Mouse (Mus musculus) liver, embryonic 15.5 days (tissue): ENCODE measurements at regions not wholly inside any gene's neighbourhood (a gene's known extent, or its start where the extent isn't known, plus 50 kb on each side); places are given as distances from the start of the nearest gene placed in this dataset.

ENCODE experiments used
- ATAC-seq: fragments of 200-750 bp; cut with Nextera tagmentation; 2 replicates; pipeline ENCODE4 v1.8.0; 2017; ENCODE audit warnings: moderate number of reproducible peaks, mild to moderate bottlenecking, moderate library complexity; ENCODE audit not compliant: insufficient read depth
- H3K27ac ChIP-seq: fragments of 300-500 bp; sonication (generic); replicated peaks from 2 replicates; pipeline ENCODE4 v1.5.1; 2015; ENCODE audit warnings: mild to moderate bottlenecking, inconsistent platforms
- H3K27me3 ChIP-seq: fragments of 300-500 bp; sonication (generic); 2 replicates; pipeline ENCODE4 v1.6.1; 2015; ENCODE audit warnings: mild to moderate bottlenecking, inconsistent platforms
- H3K36me3 ChIP-seq: fragments of 300-500 bp; sonication (generic); replicated peaks from 2 replicates; pipeline ENCODE4 v1.6.1; 2015; ENCODE audit warnings: moderate library complexity, mild to moderate bottlenecking, inconsistent platforms
- H3K4me1 ChIP-seq: fragments of 300-500 bp; sonication (generic); replicated peaks from 2 replicates; pipeline ENCODE4 v1.6.1; 2015; ENCODE audit warnings: inconsistent platforms
- H3K4me2 ChIP-seq: fragments of 300-500 bp; sonication (generic); 2 replicates; pipeline ENCODE4 v1.6.1; 2015; ENCODE audit warnings: moderate library complexity, mild to moderate bottlenecking, inconsistent platforms
- H3K4me3 ChIP-seq: fragments of 300-500 bp; sonication (generic); replicated peaks from 2 replicates; pipeline ENCODE4 v1.5.1; 2015; ENCODE audit warnings: mild to moderate bottlenecking, inconsistent platforms
- H3K9ac ChIP-seq: fragments of 300-500 bp; sonication (generic); 2 replicates; pipeline ENCODE4 v1.6.1; 2015; ENCODE audit warnings: moderate library complexity, mild to moderate bottlenecking, inconsistent platforms
- H3K9me3 ChIP-seq: fragments of 300-500 bp; sonication (generic); replicated peaks from 2 replicates; pipeline ENCODE4 v1.6.1; 2016; ENCODE audit warnings: inconsistent platforms
- WGBS: fragments of 180-500 bp; shearing (Covaris S2); methylation state at CpG from one replicate; pipeline ENCODE4 v1.1.7; 2015; ENCODE audit warnings: mixed read lengths; ENCODE audit not compliant: insufficient replicate concordance; 5-methylcytosine and 5-hydroxymethylcytosine counted together

DNA sequence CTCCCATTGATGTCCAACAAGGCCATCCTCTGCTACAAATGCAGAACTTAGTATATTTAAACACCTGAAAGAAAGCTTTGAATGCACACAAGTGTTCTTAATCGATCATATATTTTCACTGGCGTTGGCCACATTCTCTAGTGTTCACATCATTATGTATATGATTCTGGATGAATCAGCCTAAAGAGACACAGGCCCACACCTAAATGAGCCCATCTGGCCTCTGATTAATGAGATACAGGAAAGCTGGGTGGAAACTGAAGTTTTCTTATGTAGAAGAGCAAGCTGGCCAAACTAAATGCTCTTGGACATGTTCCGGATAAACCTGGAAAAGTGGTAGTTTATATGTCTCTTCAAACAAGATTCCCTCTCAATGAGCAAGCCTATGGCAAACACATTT is 123.2 kb upstream of the Nhs start:
- Histone ChIP-seq H3K27me3 (no peaks in the 10 kb centered on the region), H3K9me3 (no peaks in the 10 kb centered on the region), H3K4me1 (peaks cover 26% of the 10 kb centered on the region), H3K9ac (no peak overlapping the region), H3K27ac (peak overlapping the region; percentile 92; the same call in 1 of the 2 replicates), H3K4me3 (no peak overlapping the region), H3K36me3 (no peaks in the 10 kb centered on the region), H3K4me2 (no peak overlapping the region)
- no peak for ATAC-seq
- 72% methylated on average over 3 of the region's 3 CpGs for WGBS

DNA sequence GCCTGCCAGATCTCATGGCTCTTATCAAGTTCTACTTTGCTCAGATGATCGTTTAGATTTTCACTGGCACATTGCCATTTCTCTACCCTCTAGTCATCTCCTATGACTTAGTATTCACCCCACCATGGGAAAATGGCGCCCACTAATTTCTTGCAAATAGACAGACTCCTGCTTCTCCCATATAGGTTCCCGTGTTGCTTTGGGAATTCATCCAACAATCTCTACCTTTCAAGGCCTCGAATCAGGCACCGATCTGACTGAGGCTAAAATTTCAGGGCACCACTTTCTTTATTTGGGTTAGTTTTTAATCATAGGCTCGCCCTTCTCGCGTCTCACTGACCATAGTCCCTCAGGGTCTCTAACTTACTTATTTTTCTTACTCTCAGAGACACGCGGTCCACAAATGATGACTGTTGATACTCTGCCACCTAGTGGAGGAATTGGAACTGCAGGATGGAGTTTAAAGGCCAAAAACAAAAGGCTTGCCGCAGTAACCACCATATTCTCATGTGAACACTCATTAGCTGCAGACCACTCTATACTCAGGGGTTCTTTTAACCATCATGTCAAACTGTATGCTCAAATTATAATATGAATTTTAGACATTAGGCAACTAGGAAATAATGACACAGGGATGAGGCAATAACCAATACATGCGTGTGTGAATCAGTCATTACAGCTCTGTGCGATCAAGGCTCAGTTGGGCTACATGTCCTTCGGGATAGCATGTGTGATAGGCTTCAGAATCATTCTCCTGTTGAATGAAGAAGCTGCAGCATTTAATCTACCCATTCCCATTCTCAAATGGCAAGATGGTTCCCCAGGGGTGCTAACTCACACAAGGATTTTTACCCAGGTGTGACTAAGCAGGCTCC is 119.5 kb upstream of the Nhs start:
- Histone ChIP-seq H3K9ac (no peak overlapping the region), H3K36me3 (no peaks in the 10 kb centered on the region), H3K27ac (no peak overlapping the region), H3K4me3 (no peak overlapping the region), H3K27me3 (no peaks in the 10 kb centered on the region), H3K4me2 (no peak overlapping the region), H3K9me3 (no peaks in the 10 kb centered on the region), H3K4me1 (peaks cover 16% of the 10 kb centered on the region)
- 49% methylated on average over 14 of the region's 14 CpGs for WGBS
- ATAC-seq = no peak

DNA sequence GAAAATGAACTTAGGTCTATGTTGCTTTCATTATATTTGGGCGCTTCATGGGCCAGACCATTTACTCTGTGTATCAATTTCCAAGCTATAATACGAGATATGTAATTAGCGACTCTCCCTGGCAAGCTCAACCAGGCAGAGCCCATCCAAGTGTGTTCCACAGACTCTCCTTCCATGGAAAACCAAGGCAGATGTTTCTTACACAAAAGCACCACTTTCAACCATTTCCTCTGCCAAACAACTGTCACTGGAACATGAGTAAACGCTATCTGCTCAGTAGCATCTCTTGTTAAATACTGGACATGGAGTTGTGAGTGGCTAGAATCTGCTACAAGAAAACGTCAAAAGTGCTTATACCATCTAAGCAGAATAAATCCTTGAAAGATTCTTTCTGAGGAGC is 115.1 kb upstream of the Nhs start:
- Histone ChIP-seq H3K4me2 (no peak overlapping the region), H3K27me3 (no peaks in the 10 kb centered on the region), H3K9me3 (no peaks in the 10 kb centered on the region), H3K27ac (no peak overlapping the region), H3K4me1 (peaks cover 21% of the 10 kb centered on the region), H3K36me3 (no peaks in the 10 kb centered on the region), H3K9ac (no peak overlapping the region), H3K4me3 (no peak overlapping the region)
- ATAC-seq = no peak
- WGBS = 73% methylated on average over 5 of the region's 5 CpGs

DNA sequence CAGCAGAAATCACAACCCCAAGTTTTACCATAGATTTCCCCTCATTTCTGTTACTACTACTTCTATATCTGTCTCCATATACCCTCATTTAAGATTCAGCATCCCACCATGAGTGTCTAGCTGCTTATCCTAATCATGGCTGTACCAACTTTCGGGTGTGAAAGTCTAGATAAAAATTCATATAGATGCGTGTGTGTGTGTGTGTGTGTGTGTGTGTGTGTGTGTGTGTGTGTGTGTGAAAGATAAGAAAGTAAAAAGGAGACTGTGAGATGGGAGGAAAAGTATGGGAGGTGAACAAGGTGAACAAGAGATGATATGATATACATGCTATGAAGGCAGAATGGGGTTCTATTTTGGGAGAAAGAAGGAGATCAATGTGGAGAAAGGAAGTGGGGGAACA is 111.7 kb upstream of the Nhs start:
- Histone ChIP-seq H3K4me1 (peaks cover 34% of the 10 kb centered on the region), H3K9me3 (no peaks in the 10 kb centered on the region), H3K27ac (no peak overlapping the region), H3K4me2 (no peak overlapping the region), H3K27me3 (no peaks in the 10 kb centered on the region), H3K9ac (no peak overlapping the region), H3K4me3 (no peak overlapping the region), H3K36me3 (no peaks in the 10 kb centered on the region)
- WGBS = 31% methylated on average over 2 of the region's 2 CpGs
- peak; percentile 73 for ATAC-seq

DNA sequence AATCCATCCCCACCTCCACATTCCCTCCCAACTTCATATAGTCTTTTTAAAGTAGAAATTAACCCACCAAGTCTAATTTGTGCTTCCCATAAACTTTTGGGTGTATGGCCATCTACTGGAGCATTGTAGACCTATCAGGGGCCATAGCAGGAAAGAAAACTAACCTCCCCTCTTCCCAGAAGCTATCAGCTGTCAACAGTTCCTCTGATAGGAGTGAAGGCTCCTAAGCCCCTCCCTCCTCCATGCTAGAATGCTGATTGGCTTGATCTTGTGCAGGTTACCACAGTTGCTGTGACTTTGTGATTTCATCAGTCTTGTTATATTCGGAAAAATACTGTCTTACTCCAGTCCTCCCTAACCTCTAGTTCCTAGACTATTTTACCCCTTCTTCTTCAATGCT is 109.4 kb upstream of the Nhs start:
- peaks cover 34% of the 10 kb centered on the region for H3K4me1 ChIP-seq
- H3K4me3 ChIP-seq = no peak overlapping the region
- no peaks in the 10 kb centered on the region for H3K27me3 ChIP-seq
- ATAC-seq = peak; percentile 77
- H3K4me2 ChIP-seq = no peak overlapping the region
- 63% methylated on average over 1 of the region's 1 CpGs for WGBS
- H3K9ac ChIP-seq = no peak overlapping the region
- peak overlapping the region; percentile 73; the same call in 1 of the 2 replicates for H3K27ac ChIP-seq
- no peaks in the 10 kb centered on the region for H3K36me3 ChIP-seq
- H3K9me3 ChIP-seq = no peaks in the 10 kb centered on the region

DNA sequence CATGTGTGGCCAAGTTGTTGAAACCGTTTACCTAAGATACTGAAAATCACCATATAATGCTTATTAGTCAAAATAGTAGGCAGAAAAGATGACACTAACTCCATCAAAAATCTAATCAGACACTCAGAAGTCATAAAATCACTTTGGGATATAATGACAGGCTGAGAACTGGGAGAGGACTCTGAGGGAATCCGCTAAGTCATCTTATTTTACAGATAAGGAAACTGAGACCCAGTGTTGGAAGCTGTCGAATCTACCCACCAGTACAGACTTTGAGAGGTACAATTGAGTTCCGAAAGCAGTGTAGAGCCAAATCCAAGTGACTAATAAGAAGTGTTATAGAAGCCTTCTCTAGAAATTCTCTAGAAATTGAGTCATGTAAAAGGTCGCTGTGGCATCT is 108.6 kb upstream of the Nhs start:
- Histone ChIP-seq H3K36me3 (no peaks in the 10 kb centered on the region), H3K4me3 (no peak overlapping the region), H3K4me1 (peaks cover 34% of the 10 kb centered on the region), H3K27ac (peak overlapping the region; percentile 73), H3K27me3 (no peaks in the 10 kb centered on the region), H3K9ac (no peak overlapping the region), H3K9me3 (no peaks in the 10 kb centered on the region), H3K4me2 (no peak overlapping the region)
- peak; percentile 60 for ATAC-seq
- WGBS = 60% methylated on average over 5 of the region's 5 CpGs

DNA sequence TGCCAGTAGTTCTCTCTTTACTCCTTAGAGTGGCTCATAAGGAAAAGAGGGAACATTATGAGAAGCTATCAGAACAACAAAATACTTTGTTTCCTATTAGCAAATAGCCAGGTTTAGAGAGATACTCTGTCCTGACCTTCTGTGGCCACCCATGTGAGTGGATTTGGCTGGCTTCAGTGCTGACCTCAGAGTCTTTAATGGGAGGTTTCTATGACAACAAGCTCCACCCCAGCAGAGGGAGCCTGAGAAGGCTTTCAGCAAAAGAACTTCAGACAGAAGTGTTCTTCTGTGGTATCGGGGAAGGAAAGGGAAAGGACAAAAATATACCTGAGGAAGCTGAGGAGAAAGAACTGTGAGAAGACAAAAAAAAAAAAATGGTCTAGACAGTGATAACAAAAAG is 108.1 kb upstream of the Nhs start:
- Histone ChIP-seq H3K4me1 (peaks cover 34% of the 10 kb centered on the region), H3K36me3 (no peaks in the 10 kb centered on the region), H3K9me3 (no peaks in the 10 kb centered on the region), H3K9ac (no peak overlapping the region), H3K4me3 (no peak overlapping the region), H3K4me2 (no peak overlapping the region), H3K27ac (peak overlapping the region; percentile 73; the same call in 1 of the 2 replicates), H3K27me3 (no peaks in the 10 kb centered on the region)
- no peak for ATAC-seq
- 33% methylated on average over 1 of the region's 1 CpGs for WGBS

DNA sequence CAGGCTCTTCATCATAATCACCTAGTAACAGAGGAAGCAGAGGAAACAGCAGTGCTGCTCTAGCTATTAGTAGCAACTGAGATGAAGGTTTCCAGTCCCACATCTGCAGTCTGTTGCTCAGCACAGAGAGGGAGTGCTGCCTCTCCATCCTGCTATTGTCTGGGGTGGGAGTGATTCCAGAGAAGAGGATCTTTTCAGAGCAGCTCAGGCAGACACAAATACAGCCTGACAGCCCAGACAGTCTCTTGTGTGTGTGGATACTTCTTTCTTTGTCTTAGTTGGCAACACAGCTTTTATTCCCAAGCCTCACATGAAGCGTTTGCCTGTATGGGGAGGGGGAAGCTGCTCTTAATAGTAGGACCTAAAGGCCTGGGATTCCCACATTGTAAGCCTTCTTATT is 107.2 kb upstream of the Nhs start:
- ATAC-seq = no peak
- Histone ChIP-seq H3K9me3 (no peaks in the 10 kb centered on the region), H3K36me3 (no peaks in the 10 kb centered on the region), H3K9ac (no peak overlapping the region), H3K4me3 (no peak overlapping the region), H3K27ac (no peak overlapping the region), H3K27me3 (no peaks in the 10 kb centered on the region), H3K4me1 (peaks cover 31% of the 10 kb centered on the region), H3K4me2 (no peak overlapping the region)
- 62% methylated on average over 1 of the region's 1 CpGs for WGBS

DNA sequence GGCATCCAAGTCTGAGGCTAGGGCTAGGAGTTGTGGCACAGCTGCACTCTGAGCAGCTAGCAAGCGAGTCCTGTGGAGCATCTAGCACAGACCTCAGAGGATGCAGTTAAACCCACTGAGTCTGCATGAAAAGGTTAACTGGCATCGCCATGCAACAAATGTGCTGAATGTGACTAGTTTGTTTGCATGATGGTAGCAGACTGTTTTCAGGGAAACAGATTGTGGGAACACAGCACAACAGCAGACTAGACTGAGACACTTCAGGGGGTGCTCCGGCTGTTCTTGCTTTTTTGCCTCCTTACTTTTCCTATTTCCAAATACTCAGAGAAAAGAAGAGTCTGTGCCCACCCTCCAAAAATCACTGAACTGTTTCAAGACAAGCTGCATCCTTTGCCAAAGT is 97.9 kb upstream of the Nhs start:
- Histone ChIP-seq H3K27ac (no peak overlapping the region), H3K9ac (no peak overlapping the region), H3K4me1 (peaks cover 8% of the 10 kb centered on the region), H3K36me3 (no peaks in the 10 kb centered on the region), H3K4me3 (no peak overlapping the region), H3K4me2 (no peak overlapping the region), H3K27me3 (peaks cover 8% of the 10 kb centered on the region; the same call in 1 of the 2 replicates), H3K9me3 (no peaks in the 10 kb centered on the region)
- ATAC-seq = no peak
- 64% methylated on average over 3 of the region's 3 CpGs for WGBS

DNA sequence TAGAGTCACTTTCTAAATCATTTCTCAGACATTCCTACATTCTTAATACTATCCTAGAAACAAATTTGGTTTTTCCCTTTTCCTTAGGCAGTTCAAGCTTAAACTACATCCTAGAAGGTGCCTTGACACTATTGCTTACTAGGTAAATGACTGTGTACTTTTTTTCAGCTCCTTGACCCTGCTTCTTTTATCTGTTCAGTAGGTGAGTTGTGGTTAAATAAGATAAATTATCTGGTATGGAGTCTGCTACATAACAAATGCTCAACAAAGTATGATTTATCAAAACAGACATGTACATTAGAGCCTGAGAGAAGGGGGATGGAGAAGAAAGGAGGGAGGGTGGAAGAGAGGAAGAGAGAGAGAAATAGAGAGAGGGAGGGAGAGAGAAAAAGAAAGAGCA is 96.3 kb upstream of the Nhs start:
- peaks cover 8% of the 10 kb centered on the region for H3K4me1 ChIP-seq
- no peaks in the 10 kb centered on the region for H3K36me3 ChIP-seq
- peak; percentile 67; the same call in 1 of the 2 replicates for ATAC-seq
- no peak overlapping the region for H3K27ac ChIP-seq
- H3K4me3 ChIP-seq = no peak overlapping the region
- no peaks in the 10 kb centered on the region for H3K9me3 ChIP-seq
- no peak overlapping the region for H3K4me2 ChIP-seq
- peaks cover 8% of the 10 kb centered on the region; the same call in 1 of the 2 replicates for H3K27me3 ChIP-seq
- no peak overlapping the region for H3K9ac ChIP-seq

DNA sequence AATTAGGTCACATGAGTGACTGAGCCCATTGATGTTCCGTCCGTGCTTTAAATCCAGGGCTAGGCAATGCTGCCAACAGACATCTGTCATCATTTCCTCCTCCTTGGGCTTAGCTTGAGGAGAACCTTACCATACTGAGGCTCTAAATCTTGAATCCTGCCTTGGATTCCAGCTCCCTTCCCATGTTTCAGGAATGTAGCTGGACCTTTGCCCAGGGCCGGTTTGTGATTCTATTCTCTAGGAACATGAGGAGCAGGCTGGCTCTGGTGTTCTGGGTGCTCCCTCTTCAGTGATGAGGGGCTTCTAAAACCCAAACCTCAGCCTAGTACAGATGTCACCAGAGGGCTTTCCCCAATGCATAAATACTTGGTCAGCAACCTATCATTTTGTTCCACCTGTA is 81.8 kb upstream of the Nhs start:
- Histone ChIP-seq H3K27ac (no peak overlapping the region), H3K4me1 (no peaks in the 10 kb centered on the region), H3K36me3 (no peaks in the 10 kb centered on the region), H3K4me2 (no peak overlapping the region), H3K4me3 (no peak overlapping the region), H3K9ac (no peak overlapping the region), H3K9me3 (no peaks in the 10 kb centered on the region), H3K27me3 (peaks cover 18% of the 10 kb centered on the region; the same call in 1 of the 2 replicates)
- WGBS = 63% methylated on average over 3 of the region's 3 CpGs
- no peak for ATAC-seq

DNA sequence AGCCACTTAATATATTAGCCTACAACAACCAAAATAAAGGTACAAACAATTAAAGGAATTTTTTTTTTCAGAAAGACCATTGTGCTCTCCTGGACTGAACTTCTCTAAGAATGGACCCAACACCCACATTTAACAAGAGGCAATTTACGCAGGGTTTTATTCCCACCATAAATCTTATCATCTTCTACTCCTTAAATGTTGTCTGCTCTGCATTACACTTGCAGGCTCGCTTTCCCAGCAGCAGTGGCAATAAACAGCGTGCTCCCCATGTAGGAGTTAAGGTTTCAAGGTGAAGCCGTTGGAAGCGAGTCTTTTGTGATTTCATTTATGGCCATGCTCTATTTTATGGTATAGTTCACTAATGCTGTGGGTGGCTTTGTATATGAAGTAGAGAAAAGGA is 76.0 kb upstream of the Nhs start:
- H3K4me1 ChIP-seq = no peaks in the 10 kb centered on the region
- no peak overlapping the region for H3K9ac ChIP-seq
- H3K4me3 ChIP-seq = no peak overlapping the region
- H3K27me3 ChIP-seq = no peaks in the 10 kb centered on the region
- no peaks in the 10 kb centered on the region for H3K9me3 ChIP-seq
- no peak overlapping the region for H3K27ac ChIP-seq
- no peak for ATAC-seq
- H3K4me2 ChIP-seq = no peak overlapping the region
- H3K36me3 ChIP-seq = no peaks in the 10 kb centered on the region
- WGBS = 54% methylated on average over 5 of the region's 5 CpGs
